Mouse (Mus musculus) intestine, postnatal 0 days (tissue): ENCODE measurements around the gene H2afj. TPM values are rescaled to one million over a fixed set of nuclear protein-coding genes. Genes with fewer than 3 reads are reported as not detected.

ENCODE experiments used
- ATAC-seq: fragments of 200-750 bp; cut with Nextera tagmentation; 2 replicates; pipeline ENCODE4 v1.8.0; 2017; ENCODE audit warnings: mild to moderate bottlenecking, moderate TSS enrichment, moderate library complexity
- H3K27ac ChIP-seq: fragments of 300-500 bp; sonication (generic); 2 replicates; pipeline ENCODE4 v1.5.1; 2014; ENCODE audit warnings: mild to moderate bottlenecking, low read depth, low read length, moderate library complexity
- H3K27me3 ChIP-seq: fragments of 300-500 bp; sonication (generic); replicated peaks from 2 replicates; pipeline ENCODE4 v1.6.1; 2014; ENCODE audit warnings: low read length, mixed read lengths; ENCODE audit not compliant: control insufficient read depth, insufficient read depth
- H3K36me3 ChIP-seq: fragments of 300-500 bp; sonication (generic); 2 replicates; pipeline ENCODE4 v1.6.1; 2014; ENCODE audit warnings: mild to moderate bottlenecking, moderate library complexity; ENCODE audit not compliant: control insufficient read depth, insufficient read depth
- H3K4me1 ChIP-seq: fragments of 300-500 bp; sonication (generic); replicated peaks from 2 replicates; pipeline ENCODE4 v1.6.1; 2014; ENCODE audit warnings: antibody characterized with exemption, low read length, mixed read lengths; ENCODE audit not compliant: control insufficient read depth, insufficient read depth
- H3K4me2 ChIP-seq: fragments of 300-500 bp; sonication (generic); replicated peaks from 2 replicates; pipeline ENCODE4 v1.6.1; 2014; ENCODE audit warnings: low read depth, mild to moderate bottlenecking, moderate library complexity
- H3K4me3 ChIP-seq: fragments of 300-500 bp; sonication (generic); 2 replicates; pipeline ENCODE4 v1.5.1; 2014; ENCODE audit warnings: low read depth, low read length
- H3K9ac ChIP-seq: fragments of 300-500 bp; sonication (generic); 2 replicates; pipeline ENCODE4 v1.6.1; 2014; ENCODE audit warnings: mild to moderate bottlenecking, low read depth, low read length
- H3K9me3 ChIP-seq: fragments of 300-500 bp; sonication (generic); 2 replicates; pipeline ENCODE4 v1.6.1; 2016; ENCODE audit warnings: mixed run types; ENCODE audit not compliant: control insufficient read depth
- CTCF ChIP-seq: sonication (generic); IDR thresholded peaks from 2 replicates; pipeline ENCODE4 v1.5.1; 2016; ENCODE audit warnings: low read depth, mild to moderate bottlenecking, control low read depth, antibody characterized with exemption, moderate library complexity
- WGBS: fragments of 180-500 bp; shearing (Covaris S2); extraction: QIAGEN DNeasy Blood & Tissue Kit; methylation state at CpG from one replicate; pipeline ENCODE4 v1.1.7; 2014; 5-methylcytosine and 5-hydroxymethylcytosine counted together
- polyA plus RNA-seq: library from polyadenylated mRNA; unstranded; fragments of >200 nt; fragmentation: Nextera tagmentation; extraction: Ambion mirVana; gene quantifications from 2 replicates; pipeline ENCODE4 v1.2.1, GENCODE M21; 2015

Gene H2afj
- polyA plus RNA-seq, 1 experiment from 2014 or later: 231 TPM

GRCm38 (mm10) chr6:136782146-136782545, 25.9 kb upstream of the H2afj start:
- no peaks in the 10 kb centered on the region for H3K36me3 ChIP-seq
- ATAC-seq: peak; percentile 61
- WGBS: 37% methylated on average over 12 of the region's 12 CpGs
- no peaks in the 10 kb centered on the region for H3K27me3 ChIP-seq
- no peaks in the 10 kb centered on the region for H3K9me3 ChIP-seq
- no peaks in the 10 kb centered on the region; the same call in 1 of the 2 replicates for H3K4me1 ChIP-seq
- TF ChIP-seq CTCF: no peak
- peak overlapping the region; percentile 64 for H3K4me2 ChIP-seq
- H3K27ac ChIP-seq: peak overlapping the region; percentile 73
- H3K4me3 ChIP-seq: peak overlapping the region; percentile 59; the same call in 1 of the 2 replicates
- H3K9ac ChIP-seq: no peak overlapping the region

DNA sequence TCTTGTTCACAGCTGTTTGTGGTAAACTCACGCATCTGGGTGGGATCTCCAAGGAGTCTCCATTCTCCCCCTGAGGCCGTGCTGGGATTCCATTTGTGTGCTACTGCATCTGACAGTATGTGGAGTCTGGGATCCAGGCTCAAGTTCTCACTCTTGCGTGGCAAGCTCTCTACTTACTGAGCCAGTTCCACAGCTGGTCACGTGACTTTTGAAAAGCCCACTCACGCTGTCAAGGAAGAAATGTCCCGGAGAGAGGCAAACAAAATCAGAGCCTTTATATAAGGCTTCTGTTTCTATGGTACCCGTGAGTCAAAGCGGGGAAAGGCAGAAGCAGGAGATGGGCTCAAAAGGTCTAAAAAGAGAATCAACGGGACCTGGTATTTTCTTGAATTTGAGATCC, 25.3 kb upstream of the H2afj start:
- no peaks in the 10 kb centered on the region for H3K9me3 ChIP-seq
- no peaks in the 10 kb centered on the region for H3K36me3 ChIP-seq
- no peak overlapping the region for H3K4me3 ChIP-seq
- no peak for ATAC-seq
- 52% methylated on average over 9 of the region's 9 CpGs for WGBS
- no peak overlapping the region for H3K9ac ChIP-seq
- H3K27me3 ChIP-seq: no peaks in the 10 kb centered on the region
- H3K27ac ChIP-seq: peak overlapping the region; percentile 73; the same call in 1 of the 2 replicates
- no peak for TF ChIP-seq CTCF
- no peaks in the 10 kb centered on the region; the same call in 1 of the 2 replicates for H3K4me1 ChIP-seq
- H3K4me2 ChIP-seq: peak overlapping the region; percentile 64

DNA sequence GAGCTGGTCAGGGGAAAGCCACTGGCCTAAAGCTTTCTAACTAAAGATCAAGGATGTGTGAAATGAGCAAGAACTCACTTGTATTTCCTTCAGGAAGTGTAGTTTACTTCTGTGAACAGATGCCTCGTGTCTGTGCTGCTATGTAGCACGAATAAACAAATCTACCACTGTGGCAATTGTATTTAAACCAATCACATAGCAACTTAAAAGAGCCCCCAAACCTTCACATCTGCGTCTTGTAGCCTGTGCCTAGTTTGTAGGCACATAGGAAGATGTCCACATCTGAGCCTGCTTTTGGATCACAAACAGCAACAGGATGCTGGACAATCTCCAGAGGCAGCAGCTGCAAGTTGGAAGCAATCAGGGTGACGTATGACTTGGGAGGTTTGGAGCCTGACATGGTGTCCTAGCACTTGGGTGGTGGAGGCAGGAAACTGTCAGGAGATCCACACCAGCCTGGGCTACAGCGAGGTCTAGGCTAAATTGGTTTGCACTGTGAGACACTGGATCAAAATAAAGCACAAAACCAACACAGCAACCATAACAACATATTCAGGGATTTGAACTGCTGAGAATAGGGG, 18.6 kb upstream of the H2afj start:
- Histone ChIP-seq H3K9me3 (no peaks in the 10 kb centered on the region), H3K9ac (no peak overlapping the region), H3K27ac (peak overlapping the region; percentile 54; the same call in 1 of the 2 replicates), H3K4me3 (no peak overlapping the region), H3K36me3 (no peaks in the 10 kb centered on the region), H3K4me2 (no peak overlapping the region), H3K27me3 (no peaks in the 10 kb centered on the region), H3K4me1 (0 out of 2 replicates have a peak, but pooled peaks cover 3% of the 10 kb centered on the region)
- 57% methylated on average over 5 of the region's 5 CpGs for WGBS
- TF ChIP-seq CTCF: no peak
- ATAC-seq: peak; percentile 9; the same call in 1 of the 2 replicates

DNA sequence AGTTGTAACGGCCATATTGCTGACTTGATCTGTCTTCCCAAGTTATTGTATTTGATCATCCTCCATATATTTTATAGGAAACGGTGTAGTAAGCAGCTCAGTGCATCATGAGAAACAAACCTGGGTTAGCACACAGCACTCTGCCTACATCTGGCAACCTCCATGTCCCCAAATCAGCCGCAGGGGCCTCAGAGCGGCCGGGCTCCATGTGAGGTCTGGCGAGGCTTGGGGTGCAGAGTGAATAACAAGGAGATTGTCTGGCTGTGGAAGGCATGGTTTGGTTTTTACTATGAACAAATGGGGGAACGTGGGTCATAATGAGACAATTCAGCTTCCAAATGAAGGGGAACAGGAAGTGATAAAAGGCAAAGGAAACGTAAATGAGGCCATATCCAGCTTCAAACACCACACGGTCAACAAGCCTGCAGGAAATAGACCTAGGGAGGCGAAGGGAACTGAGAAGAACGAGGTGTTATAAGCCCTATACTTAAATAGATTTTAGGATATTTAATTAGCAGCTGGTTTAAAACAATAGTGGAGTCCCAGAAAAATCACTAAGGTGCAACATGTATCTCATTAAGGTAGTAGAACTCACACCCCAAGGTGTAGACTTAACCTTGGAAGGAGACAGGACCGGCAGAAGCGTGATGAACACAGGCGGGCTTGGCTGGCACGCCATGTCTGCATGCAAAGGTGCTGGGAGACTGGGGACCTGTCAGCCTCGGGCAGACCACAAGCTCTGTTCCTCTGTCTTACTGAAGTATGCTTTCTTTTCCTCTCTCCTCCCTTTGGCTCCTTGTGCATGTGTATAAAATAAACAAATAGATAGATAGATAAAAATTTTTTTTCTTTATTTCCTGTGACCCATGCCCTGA, 14.9 kb upstream of the H2afj start:
- Histone ChIP-seq H3K27ac (no peak overlapping the region), H3K9ac (peak overlapping the region; percentile 26; the same call in 1 of the 2 replicates)

GRCm38 (mm10) chr6:136793831-136794525, 14.1 kb upstream of the H2afj start:
- TF ChIP-seq CTCF: no peak
- no peak overlapping the region for H3K27ac ChIP-seq
- no peaks in the 10 kb centered on the region for H3K9me3 ChIP-seq
- WGBS: 1% methylated on average over 22 of the region's 24 CpGs
- peak overlapping the region; percentile 26; the same call in 1 of the 2 replicates for H3K9ac ChIP-seq
- H3K4me1 ChIP-seq: 0 out of 2 replicates have a peak, but pooled peaks cover 3% of the 10 kb centered on the region
- H3K4me2 ChIP-seq: peak overlapping the region; percentile 80
- H3K27me3 ChIP-seq: no peaks in the 10 kb centered on the region
- no peaks in the 10 kb centered on the region for H3K36me3 ChIP-seq
- H3K4me3 ChIP-seq: peak overlapping the region; percentile 40
- peak; percentile 55 for ATAC-seq

More for the DNA sequence above, 14.9 kb upstream of the H2afj start:
- Histone ChIP-seq H3K27me3 (no peaks in the 10 kb centered on the region), H3K4me2 (peak overlapping the region; percentile 80), H3K4me1 (0 out of 2 replicates have a peak, but pooled peaks cover 3% of the 10 kb centered on the region), H3K4me3 (peak overlapping the region; percentile 40), H3K9me3 (no peaks in the 10 kb centered on the region), H3K36me3 (no peaks in the 10 kb centered on the region)
- no peak for TF ChIP-seq CTCF
- 36% methylated on average over 16 of the region's 16 CpGs for WGBS
- 0 out of 2 replicates have a peak, but pooled peaks have one; percentile 12 for ATAC-seq
